9 mouse cellular contexts compared by ENCODE assay signal in the genomic region with DNA sequence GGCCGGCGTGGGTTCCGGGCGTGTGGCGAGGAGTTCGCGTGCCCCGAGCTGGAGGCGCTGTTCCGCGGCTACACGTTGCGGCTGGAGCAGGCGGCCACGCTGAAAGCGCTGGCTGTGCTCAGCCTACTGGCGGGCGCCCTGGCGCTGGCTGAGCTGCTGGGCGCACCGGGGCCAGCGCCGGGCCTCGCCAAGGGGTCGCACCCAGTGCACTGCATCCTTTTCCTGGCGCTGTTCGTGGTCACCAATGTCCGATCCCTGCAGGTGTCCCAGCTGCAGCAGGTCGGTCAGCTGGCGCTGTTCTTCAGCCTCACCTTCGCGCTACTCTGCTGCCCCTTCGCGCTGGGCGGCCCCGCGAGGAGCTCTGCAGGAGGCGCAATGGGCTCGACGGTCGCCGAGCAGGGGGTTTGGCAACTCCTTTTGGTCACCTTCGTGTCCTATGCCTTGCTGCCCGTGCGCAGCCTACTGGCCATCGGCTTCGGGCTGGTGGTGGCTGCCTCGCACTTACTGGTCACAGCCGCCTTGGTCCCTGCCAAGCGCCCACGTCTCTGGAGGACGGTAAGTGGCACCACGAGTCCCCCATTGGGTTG. TPM values are rescaled to one million over a fixed set of nuclear protein-coding genes. Genes with fewer than 3 reads are reported as not detected.
DNase-seq lines count a peak whose midpoint lies in the region; ATAC-seq and TF ChIP-seq lines count a peak whose summit lies in the region.
"Had no signal": no experiment of that assay in that cellular context is flagged by ENCODE, and none has a peak within 500 bp of the region (broad histone marks: within the 10 kb centered on the region; RNA-seq: fewer than 3 reads in every experiment).

No protein-coding gene starts in this region.

- H3K9ac ChIP-seq in heart, embryonic 11.5 days (ENCODE audit: low read depth, low read length), result peak overlapping the region; percentile 63; the same call in 1 of the 2 replicates
- H3K9ac ChIP-seq in forebrain, embryonic 14.5 days (ENCODE audit: low read length), result peak overlapping the region; percentile 69
- H3K9ac ChIP-seq in stomach, embryonic 14.5 days (replicated peaks; ENCODE audit: low read depth, low read length), result peak overlapping the region; percentile 48; the same call in 1 of the 2 replicates

- no peak overlapping the region for H3K27ac ChIP-seq in heart, embryonic 11.5 days (ENCODE audit: low read depth, low read length)
- H3K27ac ChIP-seq in forebrain, embryonic 14.5 days (ENCODE audit: low read depth, low read length), result no peak overlapping the region
- no peak overlapping the region for H3K27ac ChIP-seq in kidney, adult 2 months (ENCODE audit: insufficient read depth, low read depth, low read length)
- no peak overlapping the region for H3K27ac ChIP-seq in stomach, embryonic 14.5 days (ENCODE audit: low read length)

- no peak for TF ChIP-seq POLR2A in kidney, adult 2 months (IDR thresholded peaks at IDR 0.05; ENCODE audit: low read depth, low read length)

- peaks cover 9% of the 10 kb centered on the region for H3K4me1 ChIP-seq in heart, embryonic 11.5 days (ENCODE audit: control insufficient read depth, insufficient read depth, low read length)
- peaks cover 9% of the 10 kb centered on the region for H3K4me1 ChIP-seq in forebrain, embryonic 14.5 days (ENCODE audit: control insufficient read depth, insufficient read depth, low read length)
- no peaks in the 10 kb centered on the region; the same call in 1 of the 2 replicates for H3K4me1 ChIP-seq in kidney, adult 2 months (ENCODE audit: control insufficient read depth, insufficient read depth, low read length)
- peaks cover 11% of the 10 kb centered on the region; the same call in 1 of the 2 replicates for H3K4me1 ChIP-seq in stomach, embryonic 14.5 days (ENCODE audit: control insufficient read depth, insufficient read depth, low read length)

- peak overlapping the region; percentile 91 for H3K4me2 ChIP-seq in heart, embryonic 11.5 days
- H3K4me2 ChIP-seq in forebrain, embryonic 14.5 days (ENCODE audit: low read length), result peak overlapping the region; percentile 94
- peak overlapping the region; percentile 93 for H3K4me2 ChIP-seq in stomach, embryonic 14.5 days (replicated peaks; ENCODE audit: low read depth, low read length)

- no peaks in the 10 kb centered on the region for H3K9me3 ChIP-seq in heart, embryonic 11.5 days (replicated peaks; ENCODE audit: control insufficient read depth, low read length)
- no peaks in the 10 kb centered on the region for H3K9me3 ChIP-seq in forebrain, embryonic 14.5 days (replicated peaks; ENCODE audit: control insufficient read depth, low read length)
- H3K9me3 ChIP-seq in stomach, embryonic 14.5 days (ENCODE audit: control insufficient read depth, low read depth, low read length), result no peaks in the 10 kb centered on the region

- H3K36me3 ChIP-seq in heart, embryonic 11.5 days (ENCODE audit: control insufficient read depth, insufficient read depth, low read length), result no peaks in the 10 kb centered on the region
- H3K36me3 ChIP-seq in forebrain, embryonic 14.5 days (ENCODE audit: control insufficient read depth, insufficient read depth, low read length), result no peaks in the 10 kb centered on the region
- no peaks in the 10 kb centered on the region for H3K36me3 ChIP-seq in kidney, adult 2 months (ENCODE audit: control insufficient read depth, insufficient read depth, low read length)
- no peaks in the 10 kb centered on the region for H3K36me3 ChIP-seq in stomach, embryonic 14.5 days (ENCODE audit: control insufficient read depth, insufficient read depth, low read length)

- no peak for DNase-seq in heart, adult 11 months
- peak; percentile 53 for DNase-seq in forebrain, embryonic 14.5 days (ENCODE audit: low spot score)
- peak; percentile 31 for DNase-seq in kidney, adult 2 months
- peak; percentile 18 for DNase-seq in lung, postnatal 10 days

- peak; percentile 33 for ATAC-seq in heart, embryonic 11.5 days (replicated peaks; ENCODE audit: insufficient number of reproducible peaks, low FRiP score, low TSS enrichment)
- ATAC-seq in cerebellum, adult (ENCODE audit: insufficient number of reproducible peaks, low FRiP score, low TSS enrichment), result 0 out of 2 replicates have a peak, but pooled peaks have one; percentile 5
- peak; percentile 64 for ATAC-seq in forebrain, embryonic 14.5 days
- ATAC-seq in stomach, embryonic 14.5 days (ENCODE audit: insufficient number of reproducible peaks, insufficient read depth, low FRiP score, low read depth), result peak; percentile 61; the same call in 1 of the 2 replicates
- no peak for ATAC-seq in megakaryocyte, adult 5-6 weeks (ENCODE audit: poor library complexity, severe bottlenecking)

- TF ChIP-seq CTCF in kidney, adult 2 months (conservative IDR thresholded peaks at IDR 0.05; ENCODE audit: insufficient read depth, insufficient read length, low read depth, low read length), result no peak

- peaks cover 55% of the 10 kb centered on the region for H3K27me3 ChIP-seq in heart, embryonic 11.5 days (ENCODE audit: control insufficient read depth, insufficient read depth, low read length)
- peaks cover 25% of the 10 kb centered on the region for H3K27me3 ChIP-seq in forebrain, embryonic 14.5 days (replicated peaks; ENCODE audit: control insufficient read depth, insufficient read depth, low read length)
- H3K27me3 ChIP-seq in kidney, adult 2 months (replicated peaks; ENCODE audit: control insufficient read depth, insufficient read depth, low read length), result no peaks in the 10 kb centered on the region
- H3K27me3 ChIP-seq in stomach, embryonic 14.5 days (ENCODE audit: control insufficient read depth, insufficient read depth, low read length), result peaks cover 21% of the 10 kb centered on the region

- peak overlapping the region; percentile 59 for H3K4me3 ChIP-seq in heart, embryonic 11.5 days (ENCODE audit: low read depth, low read length)
- peak overlapping the region; percentile 62 for H3K4me3 ChIP-seq in forebrain, embryonic 14.5 days (ENCODE audit: low read depth, low read length)
- peak overlapping the region; percentile 54 for H3K4me3 ChIP-seq in kidney, adult 2 months (ENCODE audit: insufficient read depth, low read depth, low read length)
- H3K4me3 ChIP-seq in stomach, embryonic 14.5 days (ENCODE audit: low read depth, low read length), result peak overlapping the region; percentile 55

- under 1% methylated on average over 41 of the region's 53 CpGs for WGBS in heart, embryonic 11.5 days (ENCODE audit: insufficient replicate concordance)
- under 1% methylated on average over 34 of the region's 53 CpGs for WGBS in forebrain, embryonic 14.5 days
- under 1% methylated on average over 53 of the region's 53 CpGs for WGBS in kidney, adult 2 months
- under 1% methylated on average over 51 of the region's 53 CpGs for WGBS in stomach, embryonic 14.5 days

RNA-seq across cellular contexts. Expression of a gene that starts 0.5 kb away (rescaled TPM):
- 1.9 and 2.5 TPM in 2 replicates for polyA plus RNA-seq in heart, embryonic 11.5 days (2014; fragmentation: Nextera tagmentation; extraction: Ambion mirVana)
- polyA plus RNA-seq in forebrain, embryonic 14.5 days (2014; fragmentation: Nextera tagmentation; extraction: Ambion mirVana), result 5.0 and 7.9 TPM in 2 replicates
- 3.7 and 4.2 TPM in 2 replicates for polyA plus RNA-seq in kidney, adult 2 months (2012; rRNA removed)
- 3.6 and 4.4 TPM in 2 replicates for polyA plus RNA-seq in stomach, embryonic 14.5 days (2014; fragmentation: Nextera tagmentation; extraction: Ambion mirVana)
- total RNA-seq in megakaryocyte, adult 5-6 weeks (2015), result not detected in 2 replicates
- total RNA-seq in megakaryocyte, adult 5-6 weeks (2017), result not detected in 2 replicates
- total RNA-seq: hematopoietic stem cell, adult 5-6 weeks had no signal
